In genomic region chr1:169096737-169097136, GRCm38 (mm10) we compare ENCODE assay signal across 15 mouse cellular contexts.
DNase-seq lines count a peak whose midpoint lies in the region; ATAC-seq and TF ChIP-seq lines count a peak whose summit lies in the region.
"Had no signal": no experiment of that assay in that cellular context is flagged by ENCODE, and none has a peak within 500 bp of the region (broad histone marks: within the 10 kb centered on the region; RNA-seq: fewer than 3 reads in every experiment).

No protein-coding gene starts in this region.

- H3K36me3 ChIP-seq in kidney, adult 2 months (ENCODE audit: control insufficient read depth, insufficient read depth, low read length): no peaks in the 10 kb centered on the region
- H3K36me3 ChIP-seq in kidney, embryonic 15.5 days: no peaks in the 10 kb centered on the region
- no peaks in the 10 kb centered on the region for H3K36me3 ChIP-seq in embryonic facial prominence, embryonic 10.5 days (replicated peaks)
- H3K36me3 ChIP-seq: G1E had no signal

- no peak for TF ChIP-seq CTCF in kidney, adult 2 months (conservative IDR thresholded peaks at IDR 0.05; ENCODE audit: insufficient read depth, insufficient read length, low read depth, low read length)

- H3K4me3 ChIP-seq in kidney, adult 2 months (ENCODE audit: insufficient read depth, low read depth, low read length): no peak overlapping the region
- no peak overlapping the region for H3K4me3 ChIP-seq in kidney, embryonic 15.5 days (replicated peaks)
- H3K4me3 ChIP-seq in embryonic facial prominence, embryonic 10.5 days: no peak overlapping the region
- H3K4me3 ChIP-seq: forebrain, embryonic 13.5 days had no signal

- no peak for ATAC-seq in kidney, embryonic 15.5 days (replicated peaks; ENCODE audit: low FRiP score)
- ATAC-seq: forebrain, embryonic 13.5 days; intestine, embryonic 16.5 days had no signal

- no peak overlapping the region for H3K4me2 ChIP-seq in kidney, embryonic 15.5 days
- H3K4me2 ChIP-seq: forebrain, embryonic 13.5 days; hindbrain, embryonic 14.5 days had no signal

- no peak overlapping the region for H3K27ac ChIP-seq in kidney, adult 2 months (ENCODE audit: insufficient read depth, low read depth, low read length)
- H3K27ac ChIP-seq in kidney, embryonic 15.5 days: no peak overlapping the region
- no peak overlapping the region; the same call in 1 of the 2 replicates for H3K27ac ChIP-seq in embryonic facial prominence, embryonic 10.5 days (replicated peaks)
- H3K27ac ChIP-seq: forebrain, embryonic 13.5 days; hindbrain, embryonic 14.5 days; liver, embryonic 14.5 days had no signal

- TF ChIP-seq POLR2A in kidney, adult 2 months (IDR thresholded peaks at IDR 0.05; ENCODE audit: low read depth, low read length): no peak

- H3K9me3 ChIP-seq in kidney, embryonic 15.5 days (replicated peaks): no peaks in the 10 kb centered on the region
- no peaks in the 10 kb centered on the region for H3K9me3 ChIP-seq in embryonic facial prominence, embryonic 10.5 days
- H3K9me3 ChIP-seq: forebrain, embryonic 13.5 days had no signal

- no peaks in the 10 kb centered on the region; the same call in 1 of the 2 replicates for H3K27me3 ChIP-seq in kidney, adult 2 months (replicated peaks; ENCODE audit: control insufficient read depth, insufficient read depth, low read length)
- no peaks in the 10 kb centered on the region for H3K27me3 ChIP-seq in kidney, embryonic 15.5 days
- no peaks in the 10 kb centered on the region for H3K27me3 ChIP-seq in embryonic facial prominence, embryonic 10.5 days (replicated peaks; ENCODE audit: low read depth, poor library complexity, severe bottlenecking)
- H3K27me3 ChIP-seq: forebrain, embryonic 13.5 days had no signal

- peak; percentile 10 to 37 for DNase-seq in gastrocnemius, adult 8-10 months (ENCODE audit: low spot score in 2 of 2)
- DNase-seq in gastrocnemius, postnatal 10 days: no peak
- DNase-seq in kidney, adult 2 months: peak; percentile 14
- peak; percentile 18 for DNase-seq in embryonic facial prominence, embryonic 10.5 days (ENCODE audit: low spot score)
- DNase-seq in gastrocnemius, postnatal 25 days: peak; percentile 14
- no peak for DNase-seq in testis, postnatal 10 days (ENCODE audit: low spot score)
- DNase-seq: adrenal gland, adult 8-10 months; cerebellum, postnatal 36 days; lung, postnatal 14 days had no signal

- H3K4me1 ChIP-seq in kidney, adult 2 months (ENCODE audit: control insufficient read depth, insufficient read depth, low read length): no peaks in the 10 kb centered on the region
- H3K4me1 ChIP-seq in kidney, embryonic 15.5 days: peaks cover 9% of the 10 kb centered on the region; the same call in 1 of the 2 replicates
- H3K4me1 ChIP-seq in embryonic facial prominence, embryonic 10.5 days: peaks cover 11% of the 10 kb centered on the region

- 53% methylated on average over 5 of the region's 5 CpGs for WGBS in kidney, adult 2 months
- 60% methylated on average over 5 of the region's 5 CpGs for WGBS in kidney, embryonic 15.5 days
- 61% methylated on average over 5 of the region's 5 CpGs for WGBS in embryonic facial prominence, embryonic 10.5 days

- H3K9ac ChIP-seq in kidney, embryonic 15.5 days: no peak overlapping the region
- H3K9ac ChIP-seq: forebrain, embryonic 13.5 days; hindbrain, embryonic 14.5 days; liver, embryonic 14.5 days had no signal

Comparison
In these comparisons a context has a peak if more than half of its experiments do, and no peak if none do; other contexts are left out.
1. DNase-seq: peak in gastrocnemius, adult 8-10 months (2 of 2), kidney, adult 2 months (single experiment), embryonic facial prominence, embryonic 10.5 days (single experiment) and gastrocnemius, postnatal 25 days (single experiment); none in gastrocnemius, postnatal 10 days (single experiment) and testis, postnatal 10 days (single experiment).